Mouse (Mus musculus): Measurements from ENCODE around the gene Tbc1d22b.
"Not testable (repeated sequence)": the region's sequence is repeated elsewhere in the genome, so short reads cannot be mapped to it uniquely, and the experiment has no call there.

Tbc1d22b gene

GRCm38 (mm10) chr17:29595891-29596770 is 46.5 kb downstream of the Tbc1d22b start:
- no peak for DNase-seq (ENCODE audit: low spot score in 2 of 2)

- no peak for DNase-seq (ENCODE audit: low spot score in 2 of 2)
Observed at GRCm38 (mm10) chr17:29596771-29597132, 47.2 kb downstream of the Tbc1d22b start.

GRCm38 (mm10) chr17:29599051-29599450 is 49.5 kb downstream of the Tbc1d22b start:
- no peak for DNase-seq (ENCODE audit: low spot score in 2 of 2)

- no peak for DNase-seq (ENCODE audit: low spot score in 2 of 2)
Observed at GRCm38 (mm10) chr17:29599537-29599936, 50.0 kb downstream of the Tbc1d22b start.

DNA sequence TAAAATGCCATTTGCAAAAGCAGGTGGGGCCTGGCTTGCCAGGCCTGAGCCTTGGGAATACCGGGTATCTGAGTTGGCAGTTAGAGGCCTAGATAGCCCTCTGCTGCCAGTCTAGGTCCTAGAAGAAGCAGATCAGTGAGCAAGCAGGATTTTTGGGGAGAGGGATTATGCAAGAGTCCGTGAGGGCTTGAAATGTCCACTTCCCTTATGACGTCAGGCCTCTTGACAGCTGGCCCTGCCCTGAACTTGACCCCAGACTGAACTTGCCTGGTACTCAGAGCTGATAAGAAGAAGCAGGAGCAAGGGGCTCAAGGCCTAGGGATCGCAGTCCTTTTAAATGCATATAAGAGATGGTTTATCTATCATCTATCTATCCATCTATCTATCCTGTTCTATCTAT is 51.8 kb downstream of the Tbc1d22b start:
- no peak for DNase-seq (ENCODE audit: low spot score in 2 of 2)

GRCm38 (mm10) chr17:29603283-29603682 is 53.7 kb downstream of the Tbc1d22b start:
- peak; percentile 83 to 90 for DNase-seq (ENCODE audit: low spot score in 2 of 2)

GRCm38 (mm10) chr17:29613453-29613852 is 63.9 kb downstream of the Tbc1d22b start:
- not testable (repeated sequence) for DNase-seq (ENCODE audit: low spot score in 2 of 2)

- peak; percentile 85 to 94 for DNase-seq (ENCODE audit: low spot score in 2 of 2)
Observed at GRCm38 (mm10) chr17:29614115-29615023, 64.8 kb downstream of the Tbc1d22b start, which contains the start of the genes Rnf8 and Gm28043. Gene Rnf8, plus strand, starts transcription at chr17:29614790. Gene Gm28043, plus strand, starts transcription at chr17:29614876.

GRCm38 (mm10) chr17:29615024-29615551 is 65.5 kb downstream of the Tbc1d22b start:
- DNase-seq (ENCODE audit: low spot score in 2 of 2) = no peak

DNA sequence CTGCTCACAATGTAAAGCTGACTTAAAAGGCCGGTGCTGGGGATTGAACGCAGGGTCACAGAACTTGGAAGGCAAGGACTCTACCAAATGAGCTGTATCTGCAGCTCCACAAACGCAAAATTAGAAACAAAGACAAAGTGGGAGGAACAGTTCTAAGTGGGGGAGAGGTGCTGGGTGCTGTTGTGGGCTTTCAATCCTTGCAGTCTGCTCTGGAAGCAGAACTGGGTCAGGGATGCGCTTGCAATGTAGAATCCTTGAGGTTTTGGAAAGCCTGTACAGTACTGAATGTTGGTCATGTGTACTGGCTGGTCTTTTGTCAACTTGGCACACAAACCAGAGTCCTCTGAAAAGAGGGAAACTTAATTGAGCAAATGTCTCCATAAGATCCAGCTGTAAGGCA is 66.0 kb downstream of the Tbc1d22b start:
- no peak for DNase-seq (ENCODE audit: low spot score in 2 of 2)

DNA sequence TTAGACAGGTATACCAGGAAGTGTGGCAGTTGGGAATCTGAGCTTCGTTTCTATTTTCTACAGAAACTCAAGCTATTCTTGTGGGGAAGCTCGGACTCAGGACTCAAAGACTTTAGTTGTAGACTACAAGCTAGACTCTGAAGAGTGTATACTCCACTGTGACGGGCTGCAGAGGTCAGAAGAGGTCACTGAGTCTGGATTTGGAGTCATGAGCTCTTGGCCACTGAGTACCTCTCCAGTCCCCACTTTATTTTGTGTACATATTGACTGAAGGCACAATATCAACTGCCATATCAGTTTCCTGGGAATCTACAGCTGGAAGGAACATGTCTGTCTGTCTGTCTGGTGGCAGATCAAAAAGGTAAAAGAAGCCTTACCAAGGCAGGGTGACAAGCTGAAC is 69.6 kb downstream of the Tbc1d22b start:
- DNase-seq (ENCODE audit: low spot score in 2 of 2) = no peak

GRCm38 (mm10) chr17:29623488-29623887 is 73.9 kb downstream of the Tbc1d22b start:
- no peak for DNase-seq (ENCODE audit: low spot score in 2 of 2)

GRCm38 (mm10) chr17:29627285-29627684 is 77.7 kb downstream of the Tbc1d22b start:
- no peak for DNase-seq (ENCODE audit: low spot score in 2 of 2)

DNA sequence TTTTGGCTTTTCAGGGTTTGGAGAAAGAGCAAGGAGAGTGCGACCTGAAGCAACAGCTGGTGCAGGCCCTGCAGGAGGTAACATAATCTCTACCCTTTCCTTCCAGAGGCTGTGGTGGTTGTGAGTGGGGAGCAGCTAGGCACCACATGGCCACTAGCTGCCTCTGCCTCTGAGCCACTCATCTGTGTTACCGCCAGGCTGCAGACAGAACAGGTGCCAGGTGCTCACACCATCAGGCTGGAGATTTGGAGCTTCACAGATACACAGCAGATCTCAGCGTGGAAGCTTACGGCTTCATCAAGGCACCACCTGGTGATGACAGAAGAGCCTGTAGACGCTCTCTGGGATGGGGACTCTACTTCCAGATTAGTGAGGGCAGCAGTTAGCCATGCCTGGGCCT is 79.4 kb downstream of the Tbc1d22b start:
- no peak for DNase-seq (ENCODE audit: low spot score in 2 of 2)

GRCm38 (mm10) chr17:29629620-29630019 is 80.0 kb downstream of the Tbc1d22b start:
- no peak for DNase-seq (ENCODE audit: low spot score in 2 of 2)

GRCm38 (mm10) chr17:29632312-29632711 is 82.7 kb downstream of the Tbc1d22b start:
- DNase-seq (ENCODE audit: low spot score in 2 of 2) = no peak

- DNase-seq (ENCODE audit: low spot score in 2 of 2) = no peak
Observed at GRCm38 (mm10) chr17:29635492-29635891, 85.9 kb downstream of the Tbc1d22b start.

DNA sequence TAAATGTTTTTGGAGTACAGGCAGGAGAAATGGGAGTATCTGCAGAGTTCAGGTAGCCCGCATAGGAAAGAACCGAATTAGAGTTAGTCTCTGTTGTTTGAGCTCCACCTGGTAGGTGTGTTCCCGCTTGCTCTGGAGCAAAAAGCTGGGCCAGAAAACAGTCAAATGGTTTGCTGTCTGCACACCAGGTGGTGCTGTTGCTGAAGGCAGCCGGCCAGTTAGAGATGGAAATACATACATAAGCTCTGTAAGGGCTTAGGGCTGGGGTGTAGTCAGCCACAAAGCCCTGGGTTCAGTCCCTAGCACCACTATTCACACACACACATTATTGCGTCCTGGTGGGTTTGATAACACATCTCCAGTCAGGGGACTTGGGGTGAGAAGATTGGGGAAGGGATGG is 86.5 kb downstream of the Tbc1d22b start:
- peak in 1 of 2 experiments; percentile 48 for DNase-seq (ENCODE audit: low spot score in 2 of 2)

DNA sequence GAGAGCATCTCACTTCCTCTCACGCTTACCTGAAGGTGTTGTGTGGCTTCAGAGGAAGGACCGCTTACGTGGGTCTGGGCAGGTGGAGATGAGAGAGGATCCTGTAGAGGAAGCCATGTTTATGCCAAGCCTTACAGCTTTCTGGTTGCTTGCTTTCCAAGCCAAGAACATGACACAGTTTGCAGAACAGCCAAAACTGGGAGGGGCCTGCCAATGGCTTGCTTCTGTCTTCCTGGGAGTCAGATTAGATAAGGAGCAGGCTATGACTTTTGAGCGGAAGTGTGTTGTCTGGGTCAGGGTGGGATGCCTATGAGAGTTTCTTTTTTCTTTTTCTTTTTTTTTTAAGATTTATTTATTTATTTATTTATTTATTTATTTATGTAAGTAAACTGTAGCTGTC is 87.8 kb downstream of the Tbc1d22b start:
- DNase-seq (ENCODE audit: low spot score in 2 of 2) = no peak

DNA sequence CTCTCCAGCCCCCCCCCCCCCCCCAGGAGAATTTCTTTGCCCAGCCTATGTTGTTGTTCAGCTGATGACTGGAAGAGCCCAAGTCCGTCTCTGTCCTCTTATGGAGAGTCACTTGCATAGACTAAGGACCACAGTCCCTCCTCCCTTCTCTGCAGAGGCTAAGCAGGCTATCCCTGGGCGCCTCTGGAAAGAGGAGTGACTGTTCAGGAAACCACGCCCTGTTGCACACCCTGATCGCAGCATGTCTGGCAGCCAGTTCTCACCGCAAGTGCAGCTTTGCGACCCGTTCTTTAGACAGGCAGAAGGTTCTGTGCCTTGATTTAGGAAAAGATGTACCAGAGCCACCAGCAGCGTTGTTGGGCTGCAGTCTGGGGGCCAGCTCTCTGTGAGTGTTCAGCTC is 88.3 kb downstream of the Tbc1d22b start:
- DNase-seq (ENCODE audit: low spot score in 2 of 2) = no peak

DNA sequence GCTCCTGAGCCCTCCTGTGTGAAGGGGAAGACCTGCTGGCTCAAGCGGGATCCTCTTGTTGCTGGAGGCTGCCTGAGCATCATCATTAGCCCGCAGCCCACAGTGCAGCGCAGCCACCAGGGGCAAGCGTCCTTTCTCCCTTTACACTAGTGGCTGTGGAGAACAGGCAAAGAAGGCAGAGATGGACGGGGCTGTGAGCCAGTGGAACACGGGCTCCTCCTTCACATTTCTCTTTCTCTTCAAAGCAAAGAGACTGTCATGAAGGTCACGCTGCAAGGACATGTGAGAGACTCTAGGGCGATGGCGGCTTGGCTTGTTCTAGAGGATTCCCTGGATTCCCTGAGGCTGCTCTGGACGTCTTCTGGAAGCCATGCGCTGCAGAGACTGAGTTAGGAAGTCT is 91.4 kb downstream of the Tbc1d22b start:
- DNase-seq (ENCODE audit: low spot score in 2 of 2) = no peak

- DNase-seq (ENCODE audit: low spot score in 2 of 2) = no peak
Observed at GRCm38 (mm10) chr17:29642219-29642618, 92.6 kb downstream of the Tbc1d22b start.

All from cerebellum, postnatal 4 days (tissue).